Mouse (Mus musculus): ENCODE measurements at regions not wholly inside any gene's neighbourhood (a gene's known extent, or its start where the extent isn't known, plus 50 kb on each side); places are given as distances from the start of the nearest gene placed in this dataset.

DNA sequence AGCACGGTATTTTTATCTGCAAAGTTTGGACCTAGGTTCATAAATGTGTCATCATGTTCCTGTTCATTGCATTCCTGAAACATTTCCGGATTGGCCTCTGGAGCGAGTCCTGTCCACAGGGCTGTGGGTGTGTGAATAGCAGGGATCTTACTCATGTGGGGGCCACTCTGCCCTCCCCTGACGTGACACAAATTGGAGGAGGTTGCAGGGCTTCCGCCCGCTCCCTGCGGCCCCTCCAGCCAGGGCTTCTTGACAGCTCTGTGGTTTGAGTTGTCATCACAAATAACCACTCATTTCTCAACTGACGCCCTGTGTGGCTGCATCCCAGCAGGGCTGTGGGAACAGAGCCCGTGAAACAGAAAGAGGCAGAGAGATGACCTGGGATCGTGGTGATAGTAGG lies 619.9 kb upstream of the Sall1 start:
- no peak overlapping the region for H3K9ac ChIP-seq
- no peaks in the 10 kb centered on the region for H3K27me3 ChIP-seq (replicated peaks)
- 61% methylated on average over 10 of the region's 10 CpGs for WGBS
- no peak overlapping the region for H3K4me3 ChIP-seq (replicated peaks)
- H3K4me1 ChIP-seq: 0 out of 2 replicates have a peak, but pooled peaks cover 5% of the 10 kb centered on the region
- H3K9me3 ChIP-seq: no peaks in the 10 kb centered on the region
- H3K36me3 ChIP-seq: no peaks in the 10 kb centered on the region
- H3K27ac ChIP-seq: no peak overlapping the region
- no peak for ATAC-seq (ENCODE audit: insufficient read depth, low FRiP score, low read depth)
- H3K4me2 ChIP-seq: no peak overlapping the region

GRCm38 (mm10) chr8:89658998-89659944 lies 615.3 kb upstream of the Sall1 start:
- Histone ChIP-seq H3K36me3 (no peaks in the 10 kb centered on the region), H3K4me3 (replicated peaks) (no peak overlapping the region), H3K4me1 (0 out of 2 replicates have a peak, but pooled peaks cover 5% of the 10 kb centered on the region), H3K27me3 (replicated peaks) (no peaks in the 10 kb centered on the region), H3K9ac (no peak overlapping the region), H3K27ac (no peak overlapping the region), H3K4me2 (no peak overlapping the region), H3K9me3 (no peaks in the 10 kb centered on the region)
- no peak for ATAC-seq (ENCODE audit: insufficient read depth, low FRiP score, low read depth)
- 34% methylated on average over 14 of the region's 14 CpGs for WGBS

GRCm38 (mm10) chr8:89655369-89655768 lies 611.4 kb upstream of the Sall1 start:
- no peak for ATAC-seq (ENCODE audit: insufficient read depth, low FRiP score, low read depth)
- no peak overlapping the region for H3K9ac ChIP-seq
- H3K4me3 ChIP-seq (replicated peaks): no peak overlapping the region
- no peaks in the 10 kb centered on the region for H3K36me3 ChIP-seq
- no peaks in the 10 kb centered on the region for H3K9me3 ChIP-seq
- no peaks in the 10 kb centered on the region for H3K27me3 ChIP-seq (replicated peaks)
- 75% methylated on average over 14 of the region's 14 CpGs for WGBS
- H3K27ac ChIP-seq: no peak overlapping the region
- 0 out of 2 replicates have a peak, but pooled peaks cover 5% of the 10 kb centered on the region for H3K4me1 ChIP-seq
- H3K4me2 ChIP-seq: no peak overlapping the region

DNA sequence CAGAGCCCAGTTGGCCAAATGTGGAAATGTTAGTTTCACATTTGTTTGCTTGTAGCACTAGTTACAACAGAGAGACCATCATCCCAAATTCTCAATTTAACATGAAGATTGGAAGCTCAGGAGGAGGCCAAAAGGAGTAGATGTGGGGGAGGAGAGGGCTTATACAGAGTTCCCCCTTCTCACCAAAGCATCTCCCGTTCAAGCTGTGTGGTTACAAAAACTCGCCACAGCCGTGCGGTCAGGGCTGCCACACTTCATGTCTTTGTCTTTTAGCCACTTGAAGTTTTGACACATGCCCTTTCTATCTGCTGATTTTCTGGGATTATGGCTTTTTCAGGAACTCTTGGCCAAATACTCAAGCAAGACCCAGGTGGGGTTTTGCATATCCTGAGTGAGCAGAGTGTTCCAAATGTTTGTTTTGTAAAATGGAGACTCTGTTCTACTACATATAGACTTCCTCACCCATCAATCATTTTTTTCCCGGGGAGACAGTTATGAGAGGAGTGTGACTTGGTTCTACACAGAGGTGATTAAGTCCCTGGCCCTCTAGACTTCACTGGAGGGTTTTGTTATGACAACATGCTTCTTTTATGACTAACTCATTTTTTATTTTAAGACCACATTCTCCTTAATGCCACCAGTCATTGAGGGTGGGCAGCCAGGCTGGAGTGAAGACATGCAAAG lies 605.4 kb upstream of the Sall1 start:
- 64% methylated on average over 5 of the region's 5 CpGs for WGBS
- Histone ChIP-seq H3K27ac (no peak overlapping the region), H3K9me3 (no peaks in the 10 kb centered on the region), H3K4me2 (no peak overlapping the region), H3K4me3 (replicated peaks) (no peak overlapping the region), H3K4me1 (no peaks in the 10 kb centered on the region), H3K9ac (no peak overlapping the region), H3K36me3 (no peaks in the 10 kb centered on the region), H3K27me3 (replicated peaks) (no peaks in the 10 kb centered on the region)
- ATAC-seq (ENCODE audit: insufficient read depth, low FRiP score, low read depth): no peak

GRCm38 (mm10) chr8:89646946-89647345 lies 603.0 kb upstream of the Sall1 start:
- H3K27ac ChIP-seq: no peak overlapping the region
- H3K4me2 ChIP-seq: no peak overlapping the region
- no peaks in the 10 kb centered on the region for H3K27me3 ChIP-seq (replicated peaks)
- no peaks in the 10 kb centered on the region for H3K9me3 ChIP-seq
- H3K9ac ChIP-seq: no peak overlapping the region
- 83% methylated on average over 5 of the region's 5 CpGs for WGBS
- H3K4me1 ChIP-seq: no peaks in the 10 kb centered on the region
- ATAC-seq (ENCODE audit: insufficient read depth, low FRiP score, low read depth): no peak
- H3K4me3 ChIP-seq (replicated peaks): no peak overlapping the region
- no peaks in the 10 kb centered on the region for H3K36me3 ChIP-seq

GRCm38 (mm10) chr8:89641339-89641738 lies 597.4 kb upstream of the Sall1 start:
- Histone ChIP-seq H3K4me2 (no peak overlapping the region), H3K27ac (no peak overlapping the region), H3K9me3 (no peaks in the 10 kb centered on the region), H3K27me3 (replicated peaks) (no peaks in the 10 kb centered on the region), H3K4me3 (replicated peaks) (no peak overlapping the region), H3K36me3 (no peaks in the 10 kb centered on the region), H3K9ac (no peak overlapping the region), H3K4me1 (no peaks in the 10 kb centered on the region)
- no peak for ATAC-seq (ENCODE audit: insufficient read depth, low FRiP score, low read depth)
- WGBS: 70% methylated on average over 5 of the region's 5 CpGs

DNA sequence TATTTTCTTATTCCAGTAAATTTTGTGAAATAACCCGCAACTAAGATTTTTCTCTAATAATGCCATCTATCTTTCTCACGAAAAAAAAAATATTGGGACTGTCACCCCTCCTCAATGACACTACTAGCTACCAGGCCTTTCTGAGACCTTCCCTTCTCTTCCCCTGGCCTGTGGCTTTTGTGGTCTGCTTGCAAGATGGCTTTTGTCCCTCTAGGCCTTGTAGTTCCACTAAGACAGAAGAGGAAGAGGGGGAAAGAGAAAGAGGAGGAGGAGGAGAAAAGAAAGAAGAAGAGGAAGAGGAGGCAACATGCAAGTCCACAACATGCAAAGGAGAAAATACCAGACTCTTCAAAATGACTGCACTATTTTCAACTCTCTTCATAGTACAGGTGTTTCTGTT lies 590.9 kb upstream of the Sall1 start:
- Histone ChIP-seq H3K4me3 (replicated peaks) (no peak overlapping the region), H3K4me1 (no peaks in the 10 kb centered on the region), H3K27ac (no peak overlapping the region), H3K4me2 (no peak overlapping the region), H3K9me3 (no peaks in the 10 kb centered on the region), H3K36me3 (no peaks in the 10 kb centered on the region), H3K27me3 (replicated peaks) (no peaks in the 10 kb centered on the region), H3K9ac (no peak overlapping the region)
- WGBS: 90% methylated on average over 2 of the region's 2 CpGs
- ATAC-seq (ENCODE audit: insufficient read depth, low FRiP score, low read depth): no peak

DNA sequence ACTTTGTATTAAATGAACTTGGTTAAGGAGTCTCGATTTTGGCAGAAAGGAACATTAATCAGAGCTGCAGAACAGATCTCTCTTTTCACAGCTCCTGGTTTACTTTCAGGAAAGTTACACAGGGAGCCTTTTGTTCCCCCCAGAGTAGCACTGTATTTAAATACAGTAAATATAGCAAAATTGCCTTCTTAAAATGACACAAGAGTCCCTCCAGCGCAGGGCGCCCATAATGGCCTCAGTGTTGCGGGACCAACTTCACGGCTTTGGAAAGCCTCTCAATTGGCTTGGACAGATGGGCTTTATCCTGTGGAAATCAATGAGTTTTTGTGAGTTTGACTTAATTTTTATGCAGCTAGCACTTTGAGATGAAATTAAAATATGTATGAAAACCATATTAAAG lies 588.3 kb upstream of the Sall1 start:
- Histone ChIP-seq H3K4me3 (replicated peaks) (no peak overlapping the region), H3K36me3 (no peaks in the 10 kb centered on the region), H3K27ac (no peak overlapping the region), H3K27me3 (replicated peaks) (no peaks in the 10 kb centered on the region), H3K4me2 (no peak overlapping the region), H3K4me1 (no peaks in the 10 kb centered on the region), H3K9ac (no peak overlapping the region), H3K9me3 (no peaks in the 10 kb centered on the region)
- ATAC-seq (ENCODE audit: insufficient read depth, low FRiP score, low read depth): no peak
- WGBS: 47% methylated on average over 5 of the region's 5 CpGs

GRCm38 (mm10) chr8:89630540-89630939 lies 586.6 kb upstream of the Sall1 start:
- 85% methylated on average over 3 of the region's 3 CpGs for WGBS
- Histone ChIP-seq H3K4me2 (no peak overlapping the region), H3K4me1 (no peaks in the 10 kb centered on the region), H3K9me3 (no peaks in the 10 kb centered on the region), H3K27me3 (replicated peaks) (no peaks in the 10 kb centered on the region), H3K9ac (no peak overlapping the region), H3K4me3 (replicated peaks) (no peak overlapping the region), H3K36me3 (no peaks in the 10 kb centered on the region), H3K27ac (no peak overlapping the region)
- no peak for ATAC-seq (ENCODE audit: insufficient read depth, low FRiP score, low read depth)

GRCm38 (mm10) chr8:89618089-89618488 lies 574.1 kb upstream of the Sall1 start:
- no peak overlapping the region for H3K4me2 ChIP-seq
- H3K9ac ChIP-seq: no peak overlapping the region
- no peaks in the 10 kb centered on the region for H3K4me1 ChIP-seq
- no peaks in the 10 kb centered on the region for H3K36me3 ChIP-seq
- 56% methylated on average over 7 of the region's 7 CpGs for WGBS
- ATAC-seq (ENCODE audit: insufficient read depth, low FRiP score, low read depth): no peak
- no peaks in the 10 kb centered on the region for H3K9me3 ChIP-seq
- H3K4me3 ChIP-seq (replicated peaks): no peak overlapping the region
- no peaks in the 10 kb centered on the region for H3K27me3 ChIP-seq (replicated peaks)
- H3K27ac ChIP-seq: no peak overlapping the region

- Histone ChIP-seq H3K36me3 (no peaks in the 10 kb centered on the region), H3K4me2 (no peak overlapping the region), H3K27me3 (replicated peaks) (no peaks in the 10 kb centered on the region), H3K9ac (no peak overlapping the region), H3K27ac (no peak overlapping the region), H3K4me1 (no peaks in the 10 kb centered on the region), H3K4me3 (replicated peaks) (no peak overlapping the region), H3K9me3 (no peaks in the 10 kb centered on the region)
- 66% methylated on average over 8 of the region's 8 CpGs for WGBS
- ATAC-seq (ENCODE audit: insufficient read depth, low FRiP score, low read depth): no peak
Observed at GRCm38 (mm10) chr8:89615863-89616558, 572.0 kb upstream of the Sall1 start.

- Histone ChIP-seq H3K9me3 (no peaks in the 10 kb centered on the region), H3K4me3 (replicated peaks) (no peak overlapping the region), H3K9ac (no peak overlapping the region), H3K4me2 (no peak overlapping the region), H3K27ac (no peak overlapping the region), H3K27me3 (replicated peaks) (no peaks in the 10 kb centered on the region), H3K36me3 (no peaks in the 10 kb centered on the region), H3K4me1 (no peaks in the 10 kb centered on the region)
- 32% methylated on average over 4 of the region's 4 CpGs for WGBS
- no peak for ATAC-seq (ENCODE audit: insufficient read depth, low FRiP score, low read depth)
Observed at GRCm38 (mm10) chr8:89609074-89609473, 565.1 kb upstream of the Sall1 start.

Measured in stomach, embryonic 15.5 days (tissue).